ENCODE assay signal across 10 mouse cellular contexts in genomic region chr4:46448886-46449285, GRCm38 (mm10). TPM values are rescaled to one million over a fixed set of nuclear protein-coding genes. Genes with fewer than 3 reads are reported as not detected.
A peak's percentile ranks its signal among the peaks of the same experiment; 100 is the strongest.
DNase-seq lines count a peak whose midpoint lies in the region; ATAC-seq and TF ChIP-seq lines count a peak whose summit lies in the region.
"Had no signal": no experiment of that assay in that cellular context is flagged by ENCODE, and none has a peak within 500 bp of the region (broad histone marks: within the 10 kb centered on the region; RNA-seq: fewer than 3 reads in every experiment).

No protein-coding gene starts in this region.

- no peak for TF ChIP-seq EP300 in heart, postnatal 0 days (IDR thresholded peaks at IDR 0.05; ENCODE audit: low read depth)

- no peak overlapping the region for H3K4me2 ChIP-seq in forebrain, postnatal 0 days (ENCODE audit: low read depth)
- H3K4me2 ChIP-seq in forebrain, embryonic 13.5 days = no peak overlapping the region
- H3K4me2 ChIP-seq in midbrain, postnatal 0 days (ENCODE audit: low read depth, low read length, poor library complexity, severe bottlenecking) = no peak overlapping the region
- no peak overlapping the region for H3K4me2 ChIP-seq in midbrain, embryonic 15.5 days
- H3K4me2 ChIP-seq in heart, postnatal 0 days (ENCODE audit: low read depth, low read length) = no peak overlapping the region
- H3K4me2 ChIP-seq: neural tube, embryonic 13.5 days had no signal

- H3K36me3 ChIP-seq in forebrain, postnatal 0 days (ENCODE audit: insufficient read depth) = no peaks in the 10 kb centered on the region
- no peaks in the 10 kb centered on the region for H3K36me3 ChIP-seq in forebrain, embryonic 13.5 days (ENCODE audit: poor library complexity, severe bottlenecking)
- no peaks in the 10 kb centered on the region for H3K36me3 ChIP-seq in midbrain, postnatal 0 days (ENCODE audit: insufficient read depth, low read length)
- no peaks in the 10 kb centered on the region for H3K36me3 ChIP-seq in midbrain, embryonic 15.5 days (replicated peaks)
- no peaks in the 10 kb centered on the region for H3K36me3 ChIP-seq in heart, postnatal 0 days (replicated peaks; ENCODE audit: control insufficient read depth, insufficient read depth, low read length)
- H3K36me3 ChIP-seq: neural tube, embryonic 13.5 days had no signal

- peaks cover 9% of the 10 kb centered on the region; the same call in 1 of the 2 replicates for H3K4me1 ChIP-seq in forebrain, postnatal 0 days (ENCODE audit: insufficient read depth)
- H3K4me1 ChIP-seq in forebrain, embryonic 13.5 days = peaks cover 28% of the 10 kb centered on the region
- H3K4me1 ChIP-seq in midbrain, postnatal 0 days (ENCODE audit: insufficient read depth, low read length) = no peaks in the 10 kb centered on the region
- peaks cover 24% of the 10 kb centered on the region for H3K4me1 ChIP-seq in midbrain, embryonic 15.5 days
- H3K4me1 ChIP-seq in heart, postnatal 0 days (ENCODE audit: control insufficient read depth, insufficient read depth) = peaks cover 21% of the 10 kb centered on the region

- no peaks in the 10 kb centered on the region for H3K9me3 ChIP-seq in forebrain, postnatal 0 days (ENCODE audit: low read length)
- H3K9me3 ChIP-seq in forebrain, embryonic 13.5 days (replicated peaks) = no peaks in the 10 kb centered on the region
- H3K9me3 ChIP-seq in midbrain, postnatal 0 days (ENCODE audit: low read length) = no peaks in the 10 kb centered on the region
- no peaks in the 10 kb centered on the region for H3K9me3 ChIP-seq in midbrain, embryonic 15.5 days
- no peaks in the 10 kb centered on the region for H3K9me3 ChIP-seq in heart, postnatal 0 days (replicated peaks; ENCODE audit: control insufficient read depth, low read length)
- H3K9me3 ChIP-seq: neural tube, embryonic 13.5 days had no signal

- 47% methylated on average over 6 of the region's 6 CpGs for WGBS in forebrain, postnatal 0 days
- 52% methylated on average over 6 of the region's 6 CpGs for WGBS in forebrain, embryonic 13.5 days
- WGBS in midbrain, postnatal 0 days = 30% methylated on average over 6 of the region's 6 CpGs
- WGBS in midbrain, embryonic 15.5 days = 49% methylated on average over 6 of the region's 6 CpGs
- WGBS in heart, postnatal 0 days = 28% methylated on average over 6 of the region's 6 CpGs

- no peak overlapping the region for H3K4me3 ChIP-seq in forebrain, postnatal 0 days (ENCODE audit: low read depth, low read length)
- H3K4me3 ChIP-seq in forebrain, embryonic 13.5 days = no peak overlapping the region
- H3K4me3 ChIP-seq in midbrain, postnatal 0 days (ENCODE audit: low read depth, low read length) = no peak overlapping the region
- H3K4me3 ChIP-seq in midbrain, embryonic 15.5 days = no peak overlapping the region
- no peak overlapping the region for H3K4me3 ChIP-seq in heart, postnatal 0 days (ENCODE audit: low read depth, low read length)
- H3K4me3 ChIP-seq: neural tube, embryonic 13.5 days had no signal

- peak; percentile 8 for DNase-seq in forebrain, postnatal 0 days
- peak; percentile 42 for DNase-seq in midbrain, postnatal 0 days (ENCODE audit: low spot score)
- DNase-seq in heart, postnatal 0 days (ENCODE audit: low spot score) = no peak
- peak; percentile 55 for DNase-seq in thymus, postnatal 25 days
- no peak for DNase-seq in kidney, postnatal 10 days
- DNase-seq in lung, postnatal 25 days (ENCODE audit: low spot score) = no peak
- DNase-seq: lung, postnatal 4 days had no signal

- no peak for TF ChIP-seq CTCF in forebrain, postnatal 0 days (IDR thresholded peaks at IDR 0.05; ENCODE audit: low read depth)
- no peak for TF ChIP-seq CTCF in midbrain, postnatal 0 days (IDR thresholded peaks at IDR 0.05)
- TF ChIP-seq CTCF in heart, postnatal 0 days (IDR thresholded peaks at IDR 0.05; ENCODE audit: low read depth) = no peak

- H3K27me3 ChIP-seq in forebrain, postnatal 0 days (ENCODE audit: insufficient read depth, low read length) = no peaks in the 10 kb centered on the region
- no peaks in the 10 kb centered on the region for H3K27me3 ChIP-seq in forebrain, embryonic 13.5 days
- H3K27me3 ChIP-seq in midbrain, postnatal 0 days (ENCODE audit: insufficient read depth, low read length) = no peaks in the 10 kb centered on the region
- H3K27me3 ChIP-seq in midbrain, embryonic 15.5 days (replicated peaks) = no peaks in the 10 kb centered on the region
- no peaks in the 10 kb centered on the region for H3K27me3 ChIP-seq in heart, postnatal 0 days (ENCODE audit: control insufficient read depth, insufficient read depth, low read length)
- H3K27me3 ChIP-seq: neural tube, embryonic 13.5 days had no signal

- no peak overlapping the region for H3K27ac ChIP-seq in forebrain, postnatal 0 days (ENCODE audit: low read depth, low read length)
- H3K27ac ChIP-seq in forebrain, embryonic 13.5 days = no peak overlapping the region
- H3K27ac ChIP-seq in midbrain, postnatal 0 days (ENCODE audit: low read depth, low read length) = no peak overlapping the region
- H3K27ac ChIP-seq in midbrain, embryonic 15.5 days = no peak overlapping the region
- peak overlapping the region; percentile 20; the same call in 1 of the 2 replicates for H3K27ac ChIP-seq in heart, postnatal 0 days (ENCODE audit: low read depth)
- H3K27ac ChIP-seq: neural tube, embryonic 13.5 days had no signal

- ATAC-seq in forebrain, postnatal 0 days = no peak
- ATAC-seq in forebrain, embryonic 13.5 days = no peak
- no peak for ATAC-seq in midbrain, postnatal 0 days (ENCODE audit: low FRiP score)
- no peak for ATAC-seq in midbrain, embryonic 15.5 days (replicated peaks)
- ATAC-seq in heart, postnatal 0 days (ENCODE audit: insufficient read depth, low read depth) = no peak

- no peak overlapping the region for H3K9ac ChIP-seq in forebrain, postnatal 0 days
- H3K9ac ChIP-seq in forebrain, embryonic 13.5 days = no peak overlapping the region
- H3K9ac ChIP-seq in midbrain, postnatal 0 days (replicated peaks; ENCODE audit: low read length, poor library complexity, severe bottlenecking) = no peak overlapping the region
- no peak overlapping the region for H3K9ac ChIP-seq in midbrain, embryonic 15.5 days
- no peak overlapping the region for H3K9ac ChIP-seq in heart, postnatal 0 days (replicated peaks; ENCODE audit: low read depth, low read length)
- H3K9ac ChIP-seq: neural tube, embryonic 13.5 days had no signal

RNA-seq across cellular contexts. Expression of gene Anp32b, which starts 1.8 kb away (rescaled TPM):
- 3.4 and 4.7 TPM in 2 replicates for total RNA-seq in forebrain, postnatal 0 days (2014; rRNA removed)
- 60.2 and 65.9 TPM in 2 replicates for polyA plus RNA-seq in forebrain, postnatal 0 days (2015; fragmentation: Nextera tagmentation; extraction: Ambion mirVana)
- polyA plus RNA-seq in forebrain, embryonic 13.5 days (2015; fragmentation: Nextera tagmentation; extraction: Ambion mirVana) = 210 and 214 TPM in 2 replicates
- total RNA-seq in midbrain, postnatal 0 days (2014; rRNA removed) = 2.7 and 5.0 TPM in 2 replicates
- polyA plus RNA-seq in midbrain, postnatal 0 days (2015; fragmentation: Nextera tagmentation; extraction: Ambion mirVana) = 45.8 and 50.5 TPM in 2 replicates
- 72.3 and 74.4 TPM in 2 replicates for polyA plus RNA-seq in midbrain, embryonic 15.5 days (2015; fragmentation: Nextera tagmentation; extraction: Ambion mirVana)
- 3.6 and 9.2 TPM in 2 replicates for total RNA-seq in heart, postnatal 0 days (2014; rRNA removed; ENCODE audit: low replicate concordance)
- 75.8 and 76.0 TPM in 2 replicates for polyA plus RNA-seq in heart, postnatal 0 days (2015; fragmentation: Nextera tagmentation; extraction: Ambion mirVana)

RNA-seq across cellular contexts. Expression of gene Hemgn, which starts 35.6 kb away (rescaled TPM):
- total RNA-seq in forebrain, postnatal 0 days (2014; rRNA removed) = not detected in 2 replicates
- not detected in 2 replicates for polyA plus RNA-seq in forebrain, postnatal 0 days (2015; fragmentation: Nextera tagmentation; extraction: Ambion mirVana)
- polyA plus RNA-seq in forebrain, embryonic 13.5 days (2015; fragmentation: Nextera tagmentation; extraction: Ambion mirVana) = 0.09 and 0.77 TPM in 2 replicates
- not detected in 2 replicates for total RNA-seq in midbrain, postnatal 0 days (2014; rRNA removed)
- polyA plus RNA-seq in midbrain, postnatal 0 days (2015; fragmentation: Nextera tagmentation; extraction: Ambion mirVana) = not detected in 2 replicates
- 0.14 and 0.59 TPM in 2 replicates for polyA plus RNA-seq in midbrain, embryonic 15.5 days (2015; fragmentation: Nextera tagmentation; extraction: Ambion mirVana)
- total RNA-seq in heart, postnatal 0 days (2014; rRNA removed; ENCODE audit: low replicate concordance) = 0.27 TPM in 1 of 2 replicates, not detected in the other
- 0.37 TPM in 1 of 2 replicates, not detected in the other for polyA plus RNA-seq in heart, postnatal 0 days (2015; fragmentation: Nextera tagmentation; extraction: Ambion mirVana)

RNA-seq across cellular contexts. Expression of gene Nans, which starts 40.2 kb away (rescaled TPM):
- total RNA-seq in forebrain, postnatal 0 days (2014; rRNA removed) = 87.1 and 89.3 TPM in 2 replicates
- polyA plus RNA-seq in forebrain, postnatal 0 days (2015; fragmentation: Nextera tagmentation; extraction: Ambion mirVana) = 69.8 and 70.2 TPM in 2 replicates
- polyA plus RNA-seq in forebrain, embryonic 13.5 days (2015; fragmentation: Nextera tagmentation; extraction: Ambion mirVana) = 71.0 and 74.0 TPM in 2 replicates
- 92.0 and 94.5 TPM in 2 replicates for total RNA-seq in midbrain, postnatal 0 days (2014; rRNA removed)
- 56.9 and 59.6 TPM in 2 replicates for polyA plus RNA-seq in midbrain, postnatal 0 days (2015; fragmentation: Nextera tagmentation; extraction: Ambion mirVana)
- polyA plus RNA-seq in midbrain, embryonic 15.5 days (2015; fragmentation: Nextera tagmentation; extraction: Ambion mirVana) = 69.8 and 76.2 TPM in 2 replicates
- total RNA-seq in heart, postnatal 0 days (2014; rRNA removed; ENCODE audit: low replicate concordance) = 54.2 and 54.6 TPM in 2 replicates
- polyA plus RNA-seq in heart, postnatal 0 days (2015; fragmentation: Nextera tagmentation; extraction: Ambion mirVana) = 36.2 and 38.2 TPM in 2 replicates

RNA-seq across cellular contexts. Expression of gene Trmo, which starts 59.6 kb away (rescaled TPM):
- 9.0 and 10.4 TPM in 2 replicates for total RNA-seq in forebrain, postnatal 0 days (2014; rRNA removed)
- 6.5 and 6.7 TPM in 2 replicates for polyA plus RNA-seq in forebrain, postnatal 0 days (2015; fragmentation: Nextera tagmentation; extraction: Ambion mirVana)
- 11.1 and 11.4 TPM in 2 replicates for polyA plus RNA-seq in forebrain, embryonic 13.5 days (2015; fragmentation: Nextera tagmentation; extraction: Ambion mirVana)
- total RNA-seq in midbrain, postnatal 0 days (2014; rRNA removed) = 7.8 and 8.8 TPM in 2 replicates
- polyA plus RNA-seq in midbrain, postnatal 0 days (2015; fragmentation: Nextera tagmentation; extraction: Ambion mirVana) = 4.4 and 5.3 TPM in 2 replicates
- 9.2 and 9.4 TPM in 2 replicates for polyA plus RNA-seq in midbrain, embryonic 15.5 days (2015; fragmentation: Nextera tagmentation; extraction: Ambion mirVana)
- total RNA-seq in heart, postnatal 0 days (2014; rRNA removed; ENCODE audit: low replicate concordance) = 3.9 and 12.1 TPM in 2 replicates
- polyA plus RNA-seq in heart, postnatal 0 days (2015; fragmentation: Nextera tagmentation; extraction: Ambion mirVana) = 5.8 and 6.5 TPM in 2 replicates

Comparison
In these comparisons a context has a peak if more than half of its experiments do, and no peak if none do; other contexts are left out.
1. DNase-seq: peak in forebrain, postnatal 0 days (single experiment), midbrain, postnatal 0 days (single experiment) and thymus, postnatal 25 days (single experiment); none in heart, postnatal 0 days (single experiment), kidney, postnatal 10 days (single experiment) and lung, postnatal 25 days (single experiment).